Mouse (Mus musculus): ENCODE measurements around the gene Rcc2. TPM values are rescaled to one million over a fixed set of nuclear protein-coding genes. Genes with fewer than 3 reads are reported as not detected.
A peak's percentile ranks its signal among the peaks of the same experiment; 100 is the strongest.

The Rcc2 gene
- polyA plus RNA-seq, 1 experiment from 2014 or later: 74.5 TPM

DNA sequence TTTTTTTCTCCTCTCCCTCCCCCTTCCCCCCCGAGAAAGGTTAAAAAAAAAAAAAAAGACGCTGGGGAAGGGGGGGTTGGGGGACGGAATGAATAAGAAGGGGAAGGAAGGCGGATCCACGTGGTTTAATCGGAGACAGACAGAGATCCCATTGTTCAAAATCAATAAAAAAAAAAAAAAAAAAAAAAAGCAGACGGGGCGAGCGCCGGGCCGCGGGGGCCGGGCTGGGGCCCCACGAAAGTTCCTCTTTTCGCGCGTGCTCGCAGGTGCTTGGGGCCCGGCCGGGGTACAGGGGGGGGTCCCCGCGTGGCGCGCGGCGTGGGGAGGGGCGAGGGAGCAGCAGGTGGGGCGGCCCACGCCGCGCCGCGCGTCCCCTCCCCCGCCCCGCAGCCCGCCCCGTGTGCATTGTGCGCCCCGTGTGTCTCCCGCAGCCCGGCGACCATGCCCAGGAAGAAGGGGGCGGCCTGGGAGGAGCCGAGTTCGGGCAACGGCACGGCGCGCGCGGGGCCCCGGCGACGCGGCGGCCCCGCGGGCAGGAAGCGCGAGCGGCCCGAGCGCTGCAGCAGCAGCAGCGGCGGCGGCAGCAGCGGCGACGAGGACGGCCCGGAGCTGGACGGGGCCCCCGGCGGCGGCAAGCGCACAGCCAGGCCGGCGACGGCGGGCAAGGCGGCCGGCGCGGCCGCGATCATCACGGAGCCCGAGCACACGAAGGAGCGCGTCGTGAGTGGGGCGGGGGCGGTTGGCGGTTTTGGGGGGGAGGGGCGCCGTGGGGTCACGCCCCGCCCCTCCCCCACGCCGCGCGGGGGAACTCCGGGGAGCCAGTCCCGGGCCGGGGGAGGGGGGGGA lies 1.6 kb downstream of the Rcc2 start:
- H3K9me3 ChIP-seq (ENCODE audit: control insufficient read depth, low read length): no peaks in the 10 kb centered on the region
- H3K4me1 ChIP-seq (replicated peaks; ENCODE audit: control insufficient read depth, insufficient read depth, low read length): peaks cover 36% of the 10 kb centered on the region
- H3K4me2 ChIP-seq: peak overlapping the region; percentile 95
- ATAC-seq (replicated peaks; ENCODE audit: low FRiP score) (peak; percentile 15; the same call in 1 of the 2 replicates), DNase-seq (ENCODE audit: low spot score) (peak; percentile 72)
- under 1% methylated on average over 77 of the region's 107 CpGs for WGBS
- peaks cover 3% of the 10 kb centered on the region for H3K27me3 ChIP-seq (replicated peaks; ENCODE audit: control insufficient read depth, insufficient read depth, low read length)
- peak overlapping the region; percentile 99 for H3K9ac ChIP-seq (ENCODE audit: low read depth, low read length)
- peak overlapping the region; percentile 100 for H3K27ac ChIP-seq (ENCODE audit: low read depth, low read length)
- peak overlapping the region; percentile 98 for H3K4me3 ChIP-seq (ENCODE audit: low read depth, low read length)
- H3K36me3 ChIP-seq (ENCODE audit: control insufficient read depth, insufficient read depth, low read length): peaks cover 22% of the 10 kb centered on the region

- WGBS: under 1% methylated on average over 45 of the region's 68 CpGs
Measured at GRCm38 (mm10) chr4:140702611-140703327, 2.4 kb downstream of the Rcc2 start.

DNA sequence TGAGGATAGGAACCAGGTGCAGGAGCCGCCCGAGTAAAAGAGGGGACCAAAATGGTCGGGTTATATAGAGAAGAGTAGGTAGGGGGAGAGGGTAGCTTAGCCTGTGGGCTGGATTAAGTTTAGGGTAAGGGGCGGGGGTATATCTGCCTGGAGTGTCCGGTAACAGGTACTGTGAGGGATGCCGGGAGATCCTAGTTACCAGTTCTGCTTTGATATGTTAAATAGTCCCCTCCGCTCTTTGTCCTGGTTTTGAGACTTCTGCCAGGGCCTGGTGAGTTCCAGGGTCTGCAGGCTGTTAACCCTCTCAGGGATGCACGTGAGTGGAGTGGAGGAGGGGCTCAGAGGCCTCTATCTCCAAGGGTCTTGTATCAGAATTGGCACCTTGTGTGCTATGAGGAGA lies 3.3 kb downstream of the Rcc2 start:
- peak overlapping the region; percentile 100; the same call in 1 of the 2 replicates for H3K27ac ChIP-seq (ENCODE audit: low read depth, low read length)
- peak overlapping the region; percentile 99 for H3K9ac ChIP-seq (ENCODE audit: low read depth, low read length)
- H3K36me3 ChIP-seq (ENCODE audit: control insufficient read depth, insufficient read depth, low read length): peaks cover 31% of the 10 kb centered on the region
- no peaks in the 10 kb centered on the region for H3K9me3 ChIP-seq (ENCODE audit: control insufficient read depth, low read length)
- H3K27me3 ChIP-seq (replicated peaks; ENCODE audit: control insufficient read depth, insufficient read depth, low read length): peaks cover 2% of the 10 kb centered on the region
- peak overlapping the region; percentile 98 for H3K4me3 ChIP-seq (ENCODE audit: low read depth, low read length)
- ATAC-seq (replicated peaks; ENCODE audit: low FRiP score): no peak
- 18% methylated on average over 8 of the region's 8 CpGs for WGBS
- H3K4me2 ChIP-seq: peak overlapping the region; percentile 95
- no peak for DNase-seq (ENCODE audit: low spot score)
- H3K4me1 ChIP-seq (replicated peaks; ENCODE audit: control insufficient read depth, insufficient read depth, low read length): peaks cover 44% of the 10 kb centered on the region

More at GRCm38 (mm10) chr4:140702611-140703327, 2.4 kb downstream of the Rcc2 start:
- H3K27me3 ChIP-seq (replicated peaks; ENCODE audit: control insufficient read depth, insufficient read depth, low read length): peaks cover 3% of the 10 kb centered on the region
- peak overlapping the region; percentile 100 for H3K27ac ChIP-seq (ENCODE audit: low read depth, low read length)
- ATAC-seq (replicated peaks; ENCODE audit: low FRiP score) (peak; percentile 78), DNase-seq (ENCODE audit: low spot score) (peak; percentile 84)
- H3K9me3 ChIP-seq (ENCODE audit: control insufficient read depth, low read length): no peaks in the 10 kb centered on the region
- H3K4me1 ChIP-seq (replicated peaks; ENCODE audit: control insufficient read depth, insufficient read depth, low read length): peaks cover 39% of the 10 kb centered on the region
- H3K9ac ChIP-seq (ENCODE audit: low read depth, low read length): peak overlapping the region; percentile 99
- H3K4me2 ChIP-seq: peak overlapping the region; percentile 95
- H3K4me3 ChIP-seq (ENCODE audit: low read depth, low read length): peak overlapping the region; percentile 98
- H3K36me3 ChIP-seq (ENCODE audit: control insufficient read depth, insufficient read depth, low read length): peaks cover 23% of the 10 kb centered on the region

GRCm38 (mm10) chr4:140704166-140704565 lies 3.8 kb downstream of the Rcc2 start:
- H3K36me3 ChIP-seq (ENCODE audit: control insufficient read depth, insufficient read depth, low read length): peaks cover 35% of the 10 kb centered on the region
- no peaks in the 10 kb centered on the region; the same call in 1 of the 2 replicates for H3K27me3 ChIP-seq (replicated peaks; ENCODE audit: control insufficient read depth, insufficient read depth, low read length)
- no peak for ATAC-seq (replicated peaks; ENCODE audit: low FRiP score)
- peaks cover 41% of the 10 kb centered on the region for H3K4me1 ChIP-seq (replicated peaks; ENCODE audit: control insufficient read depth, insufficient read depth, low read length)
- peak overlapping the region; percentile 98 for H3K4me3 ChIP-seq (ENCODE audit: low read depth, low read length)
- peak overlapping the region; percentile 95 for H3K4me2 ChIP-seq
- H3K9me3 ChIP-seq (ENCODE audit: control insufficient read depth, low read length): no peaks in the 10 kb centered on the region
- peak overlapping the region; percentile 99 for H3K9ac ChIP-seq (ENCODE audit: low read depth, low read length)
- 62% methylated on average over 4 of the region's 4 CpGs for WGBS
- H3K27ac ChIP-seq (ENCODE audit: low read depth, low read length): peak overlapping the region; percentile 10; the same call in 1 of the 2 replicates
- no peak for DNase-seq (ENCODE audit: low spot score)

DNA sequence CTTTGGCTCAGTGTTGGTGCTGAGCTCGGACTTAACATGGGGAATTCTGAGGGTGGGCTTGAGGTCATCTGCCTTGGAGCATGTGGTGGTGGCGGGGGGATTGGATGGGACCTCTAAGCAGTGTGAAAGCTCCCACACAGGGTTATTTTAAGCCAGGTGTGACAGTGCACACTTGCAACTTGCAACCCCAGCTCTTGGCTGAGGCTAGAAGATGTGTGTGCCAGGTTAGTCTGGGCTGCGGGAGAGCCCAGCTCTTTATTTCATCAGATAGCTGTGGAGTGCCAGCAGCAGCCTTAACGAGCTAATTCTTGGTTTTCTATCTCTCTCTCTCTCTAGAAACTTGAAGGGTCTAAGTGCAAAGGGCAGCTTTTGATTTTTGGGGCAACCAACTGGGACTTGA lies 7.3 kb downstream of the Rcc2 start:
- ATAC-seq (replicated peaks; ENCODE audit: low FRiP score): no peak

DNA sequence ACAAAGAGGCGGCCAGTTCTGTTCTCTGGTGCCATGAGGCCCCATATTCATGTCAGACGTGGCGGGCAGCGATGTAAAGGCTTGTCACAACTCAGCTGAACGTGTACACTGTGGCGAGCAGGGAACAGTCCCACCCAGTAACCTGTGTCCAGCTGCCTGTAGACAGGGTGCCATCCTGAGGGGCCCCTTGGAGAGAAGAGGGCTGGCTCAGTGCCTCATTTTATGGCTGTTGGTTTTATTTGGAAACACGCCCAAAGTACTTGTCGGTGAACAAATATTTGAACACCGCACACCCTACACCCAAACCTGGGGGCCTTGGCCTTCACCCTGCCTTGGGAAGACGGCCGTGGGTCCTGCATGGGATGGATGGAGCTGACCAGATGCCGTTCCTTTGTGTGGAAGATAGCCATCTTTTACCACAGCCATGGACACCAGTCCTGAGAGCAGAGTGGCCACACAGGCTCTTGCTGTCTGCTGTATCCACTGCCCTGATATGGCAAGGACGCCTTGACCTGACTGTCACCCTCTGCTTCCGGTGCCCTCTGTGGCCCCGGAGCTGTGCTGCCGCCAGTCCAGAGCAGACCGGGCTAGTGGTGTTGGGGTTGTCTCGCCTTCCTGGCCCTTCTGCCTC lies 8.1 kb downstream of the Rcc2 start:
- Histone ChIP-seq H3K4me1 (replicated peaks; ENCODE audit: control insufficient read depth, insufficient read depth, low read length) (peaks cover 34% of the 10 kb centered on the region), H3K4me3 (ENCODE audit: low read depth, low read length) (no peak overlapping the region), H3K27ac (ENCODE audit: low read depth, low read length) (no peak overlapping the region), H3K27me3 (replicated peaks; ENCODE audit: control insufficient read depth, insufficient read depth, low read length) (no peaks in the 10 kb centered on the region), H3K4me2 (no peak overlapping the region), H3K9me3 (ENCODE audit: control insufficient read depth, low read length) (no peaks in the 10 kb centered on the region), H3K9ac (ENCODE audit: low read depth, low read length) (no peak overlapping the region), H3K36me3 (ENCODE audit: control insufficient read depth, insufficient read depth, low read length) (peaks cover 70% of the 10 kb centered on the region)
- no peak for ATAC-seq (replicated peaks; ENCODE audit: low FRiP score)
- no peak for DNase-seq (ENCODE audit: low spot score)
- WGBS: 84% methylated on average over 18 of the region's 18 CpGs

More for the DNA sequence above, 7.3 kb downstream of the Rcc2 start:
- 83% methylated on average over 4 of the region's 4 CpGs for WGBS
- H3K27ac ChIP-seq (ENCODE audit: low read depth, low read length): no peak overlapping the region
- no peak overlapping the region for H3K4me3 ChIP-seq (ENCODE audit: low read depth, low read length)
- H3K4me1 ChIP-seq (replicated peaks; ENCODE audit: control insufficient read depth, insufficient read depth, low read length): peaks cover 34% of the 10 kb centered on the region
- DNase-seq (ENCODE audit: low spot score): no peak
- peaks cover 66% of the 10 kb centered on the region for H3K36me3 ChIP-seq (ENCODE audit: control insufficient read depth, insufficient read depth, low read length)
- no peak overlapping the region for H3K4me2 ChIP-seq
- no peaks in the 10 kb centered on the region for H3K27me3 ChIP-seq (replicated peaks; ENCODE audit: control insufficient read depth, insufficient read depth, low read length)
- H3K9ac ChIP-seq (ENCODE audit: low read depth, low read length): no peak overlapping the region
- no peaks in the 10 kb centered on the region for H3K9me3 ChIP-seq (ENCODE audit: control insufficient read depth, low read length)

DNA sequence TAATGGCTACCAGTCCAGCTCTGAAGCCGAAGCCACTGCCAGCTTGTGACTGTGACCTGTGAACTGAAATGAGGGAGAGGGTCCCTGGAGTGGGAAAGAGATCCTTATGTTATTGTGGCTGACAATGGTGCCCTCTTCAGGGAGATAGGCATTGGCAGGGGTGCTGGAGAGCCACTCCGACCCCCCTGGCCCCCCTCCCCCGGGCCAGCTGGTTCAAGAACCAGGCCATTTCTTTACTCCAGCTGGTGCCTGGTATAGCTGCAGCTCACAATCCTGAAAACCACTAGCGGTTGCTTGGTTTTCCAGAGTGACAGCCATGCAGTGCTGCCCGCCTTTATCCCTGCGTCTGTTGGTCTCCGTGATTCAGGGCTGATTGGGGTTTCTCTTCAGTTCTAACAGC lies 8.8 kb downstream of the Rcc2 start:
- ATAC-seq (replicated peaks; ENCODE audit: low FRiP score) (no peak), DNase-seq (ENCODE audit: low spot score) (no peak)
- peaks cover 73% of the 10 kb centered on the region for H3K36me3 ChIP-seq (ENCODE audit: control insufficient read depth, insufficient read depth, low read length)
- no peak overlapping the region for H3K9ac ChIP-seq (ENCODE audit: low read depth, low read length)
- H3K4me1 ChIP-seq (replicated peaks; ENCODE audit: control insufficient read depth, insufficient read depth, low read length): peaks cover 29% of the 10 kb centered on the region
- no peak overlapping the region for H3K4me3 ChIP-seq (ENCODE audit: low read depth, low read length)
- WGBS: 96% methylated on average over 7 of the region's 7 CpGs
- H3K27ac ChIP-seq (ENCODE audit: low read depth, low read length): no peak overlapping the region
- no peaks in the 10 kb centered on the region for H3K9me3 ChIP-seq (ENCODE audit: control insufficient read depth, low read length)
- no peaks in the 10 kb centered on the region for H3K27me3 ChIP-seq (replicated peaks; ENCODE audit: control insufficient read depth, insufficient read depth, low read length)
- no peak overlapping the region for H3K4me2 ChIP-seq

GRCm38 (mm10) chr4:140709617-140710016 lies 9.3 kb downstream of the Rcc2 start:
- H3K36me3 ChIP-seq (ENCODE audit: control insufficient read depth, insufficient read depth, low read length): peaks cover 73% of the 10 kb centered on the region
- DNase-seq (ENCODE audit: low spot score) (no peak), ATAC-seq (replicated peaks; ENCODE audit: low FRiP score) (no peak)
- no peaks in the 10 kb centered on the region for H3K9me3 ChIP-seq (ENCODE audit: control insufficient read depth, low read length)
- no peaks in the 10 kb centered on the region for H3K27me3 ChIP-seq (replicated peaks; ENCODE audit: control insufficient read depth, insufficient read depth, low read length)
- no peak overlapping the region for H3K9ac ChIP-seq (ENCODE audit: low read depth, low read length)
- H3K27ac ChIP-seq (ENCODE audit: low read depth, low read length): no peak overlapping the region
- H3K4me2 ChIP-seq: no peak overlapping the region
- peaks cover 27% of the 10 kb centered on the region for H3K4me1 ChIP-seq (replicated peaks; ENCODE audit: control insufficient read depth, insufficient read depth, low read length)
- H3K4me3 ChIP-seq (ENCODE audit: low read depth, low read length): no peak overlapping the region
- WGBS: 89% methylated on average over 10 of the region's 10 CpGs
